Mouse (Mus musculus): ENCODE data around the gene Baiap2. TPM values are rescaled to one million over a fixed set of nuclear protein-coding genes. Genes with fewer than 3 reads are reported as not detected.

The Baiap2 gene
- polyA plus RNA-seq, 1 experiment: not detected

- 65% methylated on average over 7 of the region's 7 CpGs for WGBS
- Histone ChIP-seq H3K27ac (ENCODE audit: insufficient read depth, low read depth, low read length) (peak overlapping the region; percentile 97), H3K4me1 (ENCODE audit: control insufficient read depth, insufficient read depth, low read length) (peaks cover 68% of the 10 kb centered on the region), H3K4me3 (ENCODE audit: insufficient read depth, low read depth, low read length) (no peak overlapping the region)
- TF ChIP-seq POLR2A (IDR thresholded peaks at IDR 0.05; ENCODE audit: insufficient read depth, low read depth, low read length): no peak
- no peak for TF ChIP-seq CTCF (IDR thresholded peaks at IDR 0.05; ENCODE audit: insufficient read depth, low read depth, low read length)
Observed at GRCm38 (mm10) chr11:119988391-119988790, 45.8 kb downstream of the Baiap2 start.

GRCm38 (mm10) chr11:119989115-119989564 is 46.6 kb downstream of the Baiap2 start:
- TF ChIP-seq POLR2A (IDR thresholded peaks at IDR 0.05; ENCODE audit: insufficient read depth, low read depth, low read length) (0 out of 2 replicates have a peak, but pooled peaks have one; percentile 22), CTCF (IDR thresholded peaks at IDR 0.05; ENCODE audit: insufficient read depth, low read depth, low read length) (no peak)
- Histone ChIP-seq H3K4me3 (ENCODE audit: insufficient read depth, low read depth, low read length) (no peak overlapping the region), H3K4me1 (ENCODE audit: control insufficient read depth, insufficient read depth, low read length) (peaks cover 61% of the 10 kb centered on the region), H3K27ac (ENCODE audit: insufficient read depth, low read depth, low read length) (peak overlapping the region; percentile 97)
- 7% methylated on average over 10 of the region's 10 CpGs for WGBS

GRCm38 (mm10) chr11:119990658-119991337 is 48.2 kb downstream of the Baiap2 start:
- WGBS: 25% methylated on average over 10 of the region's 10 CpGs
- no peak overlapping the region for H3K4me3 ChIP-seq (ENCODE audit: insufficient read depth, low read depth, low read length)
- peaks cover 56% of the 10 kb centered on the region for H3K4me1 ChIP-seq (ENCODE audit: control insufficient read depth, insufficient read depth, low read length)
- no peak for TF ChIP-seq CTCF (IDR thresholded peaks at IDR 0.05; ENCODE audit: insufficient read depth, low read depth, low read length)
- peak overlapping the region; percentile 89 for H3K27ac ChIP-seq (ENCODE audit: insufficient read depth, low read depth, low read length)

- H3K27ac ChIP-seq (ENCODE audit: insufficient read depth, low read depth, low read length): peak overlapping the region; percentile 87
- H3K4me3 ChIP-seq (ENCODE audit: insufficient read depth, low read depth, low read length): no peak overlapping the region
- 2% methylated on average over 10 of the region's 10 CpGs for WGBS
- no peak for TF ChIP-seq POLR2A (IDR thresholded peaks at IDR 0.05; ENCODE audit: insufficient read depth, low read depth, low read length)
- peak; percentile 99 for TF ChIP-seq CTCF (IDR thresholded peaks at IDR 0.05; ENCODE audit: insufficient read depth, low read depth, low read length)
- H3K4me1 ChIP-seq (ENCODE audit: control insufficient read depth, insufficient read depth, low read length): peaks cover 52% of the 10 kb centered on the region
Observed at GRCm38 (mm10) chr11:119991338-119991678, 48.7 kb downstream of the Baiap2 start.

- 70% methylated on average over 16 of the region's 16 CpGs for WGBS
- H3K27ac ChIP-seq (ENCODE audit: insufficient read depth, low read depth, low read length): no peak overlapping the region
- no peak overlapping the region for H3K4me3 ChIP-seq (ENCODE audit: insufficient read depth, low read depth, low read length)
- TF ChIP-seq CTCF (IDR thresholded peaks at IDR 0.05; ENCODE audit: insufficient read depth, low read depth, low read length): no peak
- no peak for TF ChIP-seq POLR2A (IDR thresholded peaks at IDR 0.05; ENCODE audit: insufficient read depth, low read depth, low read length)
- peaks cover 35% of the 10 kb centered on the region for H3K4me1 ChIP-seq (ENCODE audit: control insufficient read depth, insufficient read depth, low read length)
Observed at GRCm38 (mm10) chr11:119997351-119997750, 54.8 kb downstream of the Baiap2 start.

GRCm38 (mm10) chr11:120002041-120002440 is 59.5 kb downstream of the Baiap2 start:
- Histone ChIP-seq H3K4me3 (ENCODE audit: insufficient read depth, low read depth, low read length) (no peak overlapping the region), H3K27ac (ENCODE audit: insufficient read depth, low read depth, low read length) (0 out of 2 replicates have a peak overlapping the region, but pooled peaks have one; percentile 8), H3K4me1 (ENCODE audit: control insufficient read depth, insufficient read depth, low read length) (peaks cover 37% of the 10 kb centered on the region)
- 57% methylated on average over 5 of the region's 5 CpGs for WGBS
- TF ChIP-seq CTCF (IDR thresholded peaks at IDR 0.05; ENCODE audit: insufficient read depth, low read depth, low read length) (no peak), POLR2A (IDR thresholded peaks at IDR 0.05; ENCODE audit: insufficient read depth, low read depth, low read length) (no peak)

GRCm38 (mm10) chr11:120002634-120003220 is 60.2 kb downstream of the Baiap2 start:
- TF ChIP-seq POLR2A (IDR thresholded peaks at IDR 0.05; ENCODE audit: insufficient read depth, low read depth, low read length) (no peak), CTCF (IDR thresholded peaks at IDR 0.05; ENCODE audit: insufficient read depth, low read depth, low read length) (no peak)
- H3K4me3 ChIP-seq (ENCODE audit: insufficient read depth, low read depth, low read length): no peak overlapping the region
- 83% methylated on average over 7 of the region's 7 CpGs for WGBS
- peaks cover 40% of the 10 kb centered on the region for H3K4me1 ChIP-seq (ENCODE audit: control insufficient read depth, insufficient read depth, low read length)
- no peak overlapping the region; the same call in 1 of the 2 replicates for H3K27ac ChIP-seq (ENCODE audit: insufficient read depth, low read depth, low read length)

- TF ChIP-seq POLR2A (IDR thresholded peaks at IDR 0.05; ENCODE audit: insufficient read depth, low read depth, low read length): no peak
- no peak for TF ChIP-seq CTCF (IDR thresholded peaks at IDR 0.05; ENCODE audit: insufficient read depth, low read depth, low read length)
- no peak overlapping the region for H3K4me3 ChIP-seq (ENCODE audit: insufficient read depth, low read depth, low read length)
- peaks cover 30% of the 10 kb centered on the region for H3K4me1 ChIP-seq (ENCODE audit: control insufficient read depth, insufficient read depth, low read length)
- H3K27ac ChIP-seq (ENCODE audit: insufficient read depth, low read depth, low read length): no peak overlapping the region
- 78% methylated on average over 18 of the region's 18 CpGs for WGBS
Observed at GRCm38 (mm10) chr11:120005434-120006317, 63.1 kb downstream of the Baiap2 start.

All from olfactory bulb, adult 2 months (tissue).